Mouse (Mus musculus) testis, adult 2 months (tissue): ENCODE measurements around the gene Nav2.

Experiments used
- CTCF ChIP-seq: fragments of 200-500 bp; IDR thresholded peaks from 2 replicates; pipeline ENCODE4 v1.5.1; 2012; ENCODE audit warnings: low read depth, mild to moderate bottlenecking, inconsistent platforms, low read length, moderate library complexity; ENCODE audit not compliant: control insufficient read depth, insufficient read depth, insufficient replicate concordance
- POLR2A ChIP-seq: fragments of 200-500 bp; IDR thresholded peaks from 2 replicates; pipeline ENCODE4 v1.6.1; 2012; ENCODE audit warnings: low read depth, mild to moderate bottlenecking, inconsistent platforms, low read length, moderate library complexity; ENCODE audit not compliant: control insufficient read depth

GRCm38 (mm10) chr7:49604244-49604643, 695.7 kb downstream of the Nav2 start:
- TF ChIP-seq CTCF (no peak), POLR2A (no peak)
